26 mouse cellular contexts compared by ENCODE assay signal in genomic region chr10:36829079-36829478, GRCm38 (mm10).
"Had no signal": no experiment of that assay in that cellular context is flagged by ENCODE, and none has a peak within 500 bp of the region (broad histone marks: within the 10 kb centered on the region; RNA-seq: fewer than 3 reads in every experiment).

No protein-coding gene starts in this region.

- H3K36me3 ChIP-seq: heart, embryonic 13.5 days; heart, embryonic 15.5 days; intestine, embryonic 15.5 days; limb, embryonic 10.5 days; limb, embryonic 12.5 days; liver, embryonic 13.5 days had no signal

- H3K27ac ChIP-seq: heart, adult 2 months; heart, embryonic 13.5 days; heart, embryonic 15.5 days; hindbrain, embryonic 14.5 days; intestine, embryonic 15.5 days; layer of hippocampus, adult 2 months; left cerebral cortex, adult 2 months; limb, embryonic 10.5 days; limb, embryonic 12.5 days; liver, embryonic 13.5 days had no signal

- H3K4me1 ChIP-seq: heart, embryonic 13.5 days; heart, embryonic 15.5 days; intestine, embryonic 15.5 days; limb, embryonic 10.5 days; limb, embryonic 12.5 days; liver, embryonic 13.5 days had no signal

- ATAC-seq: hindbrain, embryonic 16.5 days; inflammation-experienced regulatory T-cells, adult 6 months; intestine, embryonic 15.5 days; intestine, postnatal 0 days had no signal

- H3K4me2 ChIP-seq: heart, embryonic 11.5 days; heart, embryonic 13.5 days; heart, embryonic 15.5 days; hindbrain, embryonic 14.5 days; intestine, embryonic 15.5 days; limb, embryonic 12.5 days; liver, embryonic 11.5 days; liver, embryonic 13.5 days had no signal

- H3K4me3 ChIP-seq: heart, adult 2 months; heart, embryonic 13.5 days; heart, embryonic 15.5 days; intestine, embryonic 15.5 days; layer of hippocampus, adult 2 months; left cerebral cortex, adult 2 months; limb, embryonic 10.5 days; limb, embryonic 12.5 days; liver, embryonic 13.5 days had no signal

- H3K9ac ChIP-seq: heart, embryonic 13.5 days; heart, embryonic 15.5 days; hindbrain, embryonic 14.5 days; intestine, embryonic 15.5 days; limb, embryonic 12.5 days; liver, embryonic 13.5 days had no signal

- DNase-seq: gastrocnemius, postnatal 14 days; gastrocnemius, postnatal 36 days; heart, adult 11 months; heart, adult 2 months; heart, postnatal 14 days; heart, postnatal 36 days; kidney, adult 18-20 months; kidney, adult 8-10 months; kidney, postnatal 10 days; kidney, postnatal 25 days; kidney, postnatal 4 days; liver; liver, embryonic 13.5 days had no signal

- H3K27me3 ChIP-seq: heart, embryonic 13.5 days; heart, embryonic 15.5 days; intestine, embryonic 15.5 days; limb, embryonic 12.5 days; liver, embryonic 13.5 days had no signal

- H3K9me3 ChIP-seq: heart, embryonic 13.5 days; heart, embryonic 15.5 days; intestine, embryonic 15.5 days; limb, embryonic 10.5 days; limb, embryonic 12.5 days; liver, embryonic 13.5 days had no signal
